Mouse (Mus musculus): Measurements from ENCODE around the gene Kcnk5. TPM values are rescaled to one million over a fixed set of nuclear protein-coding genes. Genes with fewer than 3 reads are reported as not detected.

Kcnk5 gene
- total RNA-seq (2014; fragmentation: Nextera tagmentation) = 2.0 TPM in 1 of 2 replicates, not detected in the other
- total RNA-seq (2017) = 3.1 and 4.2 TPM in 2 replicates

DNA sequence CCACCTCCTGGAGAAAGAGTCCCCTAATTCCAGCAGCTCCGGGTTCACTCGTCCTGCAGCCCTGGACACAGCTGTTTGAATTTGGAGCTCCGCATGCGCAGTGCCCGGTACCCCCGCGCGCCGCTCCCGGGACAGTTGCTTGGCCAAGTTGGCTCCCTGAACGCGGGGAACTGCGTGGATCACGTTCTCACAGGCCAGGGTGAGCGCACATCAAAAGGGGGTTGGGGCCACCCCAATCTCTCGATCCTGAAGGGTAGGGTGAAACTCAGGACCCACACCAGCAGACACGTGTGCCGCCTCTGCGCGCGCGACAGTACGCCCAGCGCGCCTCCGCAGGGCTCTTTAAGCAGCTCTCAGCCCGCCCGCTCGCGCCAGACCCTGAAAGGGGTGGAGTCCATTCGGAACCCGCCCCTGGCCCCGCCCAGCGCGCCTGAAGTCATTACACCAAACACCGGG, at the start of gene Kcnk5:
Gene Kcnk5, minus strand, starts transcription at position 344 of the 456 bp plus-strand sequence.
- peak; percentile 90 for ATAC-seq (replicated peaks; ENCODE audit: poor library complexity, severe bottlenecking)

DNA sequence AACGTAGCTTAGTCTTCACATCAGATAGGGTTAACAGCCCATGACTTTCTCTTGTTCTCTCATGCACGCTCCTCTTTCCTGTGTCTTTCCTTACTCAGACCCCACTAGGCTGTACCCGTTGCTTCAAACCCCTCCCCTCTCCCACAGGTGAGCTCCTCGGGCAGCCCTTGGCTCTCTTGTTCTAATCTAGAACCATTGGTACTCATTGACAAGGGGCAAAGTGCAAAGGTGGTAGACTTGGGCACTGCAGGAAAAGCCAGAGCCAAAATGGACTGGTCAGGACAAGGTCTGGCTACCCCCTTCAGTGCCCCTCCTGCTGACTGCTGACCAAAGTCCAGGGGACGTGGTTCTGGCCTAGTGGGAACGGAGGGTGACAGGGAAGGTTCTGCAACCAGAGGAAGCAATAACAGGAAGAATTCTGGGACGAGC, 48.5 kb upstream of the Kcnk5 start:
- no peak for ATAC-seq (replicated peaks; ENCODE audit: poor library complexity, severe bottlenecking)

- ATAC-seq (replicated peaks; ENCODE audit: poor library complexity, severe bottlenecking) = no peak
Observed at GRCm38 (mm10) chr14:20229437-20229836, 47.8 kb upstream of the Kcnk5 start.

GRCm38 (mm10) chr14:20228336-20228735, 46.7 kb upstream of the Kcnk5 start:
- no peak for ATAC-seq (replicated peaks; ENCODE audit: poor library complexity, severe bottlenecking)

DNA sequence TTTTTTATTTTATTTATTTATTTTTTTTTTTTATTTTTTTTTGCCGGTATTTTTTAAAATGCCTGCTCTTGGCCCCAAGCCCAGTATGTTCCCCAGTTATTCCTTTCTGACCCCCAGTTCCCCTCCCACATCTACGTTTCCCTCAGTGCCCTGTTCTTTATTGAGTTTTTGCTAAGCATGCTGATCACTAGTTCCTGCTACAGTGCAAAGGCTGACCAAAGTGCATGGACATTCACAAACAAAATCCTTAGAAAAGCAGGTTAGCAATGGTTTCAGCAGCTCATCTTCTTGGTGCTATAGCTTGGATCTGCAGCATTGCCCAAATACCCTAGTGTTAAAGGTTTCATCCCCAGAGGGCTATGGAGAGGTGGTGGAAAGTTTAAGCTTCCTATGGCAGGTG, 45.4 kb upstream of the Kcnk5 start:
- ATAC-seq (replicated peaks; ENCODE audit: poor library complexity, severe bottlenecking) = no peak

DNA sequence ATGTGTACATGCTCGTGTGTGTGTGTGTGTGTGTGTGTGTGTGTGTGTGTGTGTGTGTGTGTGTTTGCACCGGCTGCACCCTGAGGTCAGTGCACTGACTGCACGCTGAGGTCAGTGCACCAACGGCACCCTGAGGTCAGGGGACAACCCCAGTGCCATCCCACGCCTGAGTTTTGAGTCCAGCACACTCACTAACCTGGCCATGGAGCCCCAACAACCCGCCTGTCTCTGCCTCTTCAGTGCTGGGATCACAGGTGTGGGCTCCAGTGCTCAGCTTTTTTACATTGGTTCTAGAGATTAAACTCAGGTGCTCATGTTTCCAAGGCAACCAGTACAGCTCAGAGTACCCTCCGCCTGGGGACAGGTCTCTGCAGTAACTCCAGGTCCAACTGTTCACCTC, 44.9 kb upstream of the Kcnk5 start:
- no peak for ATAC-seq (replicated peaks; ENCODE audit: poor library complexity, severe bottlenecking)

GRCm38 (mm10) chr14:20225525-20225924, 43.9 kb upstream of the Kcnk5 start:
- no peak for ATAC-seq (replicated peaks; ENCODE audit: poor library complexity, severe bottlenecking)

DNA sequence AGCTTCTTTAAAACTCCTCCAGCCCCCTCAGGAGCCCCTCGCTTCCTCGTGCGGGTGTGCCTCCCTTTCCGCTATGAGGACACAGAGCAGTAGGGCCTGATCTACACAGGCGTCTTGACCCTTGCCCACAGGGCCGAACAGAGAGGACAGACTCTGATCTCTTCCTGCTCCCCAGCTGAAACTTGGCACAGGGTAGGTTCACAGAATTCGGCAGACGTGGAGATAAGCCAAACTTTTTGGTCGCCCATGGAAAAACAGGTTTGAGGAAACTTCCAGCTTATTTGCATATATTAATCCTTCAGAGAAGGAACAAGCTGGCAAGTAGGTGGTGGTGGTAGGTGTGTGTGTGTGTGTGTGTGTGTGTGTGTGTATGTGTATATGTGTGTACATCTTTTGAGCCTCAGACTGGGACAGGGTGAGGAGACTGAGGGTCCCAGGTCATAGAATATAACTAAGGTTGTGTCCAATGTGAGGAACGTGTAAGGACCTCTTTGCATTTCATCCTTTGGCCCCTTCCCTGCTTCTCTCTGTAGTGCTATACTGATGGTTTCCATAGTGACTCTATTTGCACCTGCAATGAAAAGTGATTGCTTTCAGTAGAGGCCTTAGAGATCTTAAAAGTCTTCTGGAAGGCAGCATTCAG, 43.1 kb upstream of the Kcnk5 start:
- ATAC-seq (replicated peaks; ENCODE audit: poor library complexity, severe bottlenecking) = no peak

- no peak for ATAC-seq (replicated peaks; ENCODE audit: poor library complexity, severe bottlenecking)
Observed at GRCm38 (mm10) chr14:20224163-20224562, 42.6 kb upstream of the Kcnk5 start.

DNA sequence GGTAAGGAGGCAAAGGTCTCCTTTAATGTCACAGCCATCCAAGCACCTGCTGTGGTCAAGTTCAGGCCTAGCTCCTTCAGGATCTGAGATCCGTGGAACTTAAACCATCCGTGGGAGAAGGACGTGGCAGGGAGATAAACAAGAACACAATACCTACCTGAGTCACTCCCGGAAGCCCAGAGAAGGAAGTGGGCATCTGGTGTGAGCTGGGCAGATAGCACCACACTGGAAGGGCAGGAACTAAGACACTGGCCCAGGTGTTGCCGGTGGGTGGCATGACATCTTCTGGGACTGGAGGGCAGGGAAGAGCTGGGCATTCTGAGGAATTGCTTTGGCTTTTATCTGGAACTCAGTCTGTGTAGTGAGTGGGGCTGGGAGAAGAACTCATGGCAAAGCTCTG, 41.6 kb upstream of the Kcnk5 start:
- ATAC-seq (replicated peaks; ENCODE audit: poor library complexity, severe bottlenecking) = no peak

DNA sequence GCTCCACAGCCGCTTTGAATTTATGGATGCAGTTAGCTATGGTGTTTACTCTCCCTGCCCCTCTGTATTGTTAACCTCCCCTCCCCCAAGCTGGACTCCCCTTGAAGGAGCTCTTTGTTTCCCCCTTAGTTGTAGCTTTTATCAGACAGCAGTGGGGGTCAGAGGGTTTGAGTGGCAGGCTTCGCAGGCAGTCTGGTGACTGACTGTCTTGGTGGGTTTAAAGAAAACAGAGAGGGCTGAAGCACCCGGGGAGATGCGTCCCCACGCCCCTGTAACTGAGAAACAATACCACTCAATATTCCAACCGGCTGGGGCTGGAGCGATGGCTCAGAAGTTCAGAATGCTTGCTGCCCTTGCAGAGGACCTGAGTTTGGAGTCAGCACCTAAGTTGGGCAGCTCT, 39.5 kb upstream of the Kcnk5 start:
- no peak for ATAC-seq (replicated peaks; ENCODE audit: poor library complexity, severe bottlenecking)

DNA sequence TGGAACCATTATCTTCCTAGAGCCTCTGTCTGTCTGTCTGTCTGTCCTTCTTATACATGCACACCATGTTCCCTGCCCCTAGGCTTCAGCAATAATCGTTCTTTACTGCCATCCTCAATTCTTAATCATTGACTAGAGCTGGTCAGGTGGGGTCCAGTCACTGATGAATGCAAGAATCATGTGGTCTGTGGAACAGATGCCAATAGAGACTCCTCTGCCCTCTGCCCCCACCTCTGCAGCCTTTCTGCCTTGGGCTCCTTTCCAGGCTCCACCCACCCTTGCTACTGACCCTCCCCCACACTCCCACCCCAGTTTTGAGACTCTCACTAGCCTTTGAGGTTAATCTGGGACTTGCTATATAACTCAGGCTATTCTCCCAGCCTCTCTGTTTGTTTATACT, 38.2 kb upstream of the Kcnk5 start:
- ATAC-seq (replicated peaks; ENCODE audit: poor library complexity, severe bottlenecking) = no peak

- 0 out of 2 replicates have a peak, but pooled peaks have one; percentile 10 for ATAC-seq (replicated peaks; ENCODE audit: poor library complexity, severe bottlenecking)
Observed at GRCm38 (mm10) chr14:20217299-20217864, 35.8 kb upstream of the Kcnk5 start.

- ATAC-seq (replicated peaks; ENCODE audit: poor library complexity, severe bottlenecking) = no peak
Observed at GRCm38 (mm10) chr14:20216561-20217298, 35.1 kb upstream of the Kcnk5 start.

DNA sequence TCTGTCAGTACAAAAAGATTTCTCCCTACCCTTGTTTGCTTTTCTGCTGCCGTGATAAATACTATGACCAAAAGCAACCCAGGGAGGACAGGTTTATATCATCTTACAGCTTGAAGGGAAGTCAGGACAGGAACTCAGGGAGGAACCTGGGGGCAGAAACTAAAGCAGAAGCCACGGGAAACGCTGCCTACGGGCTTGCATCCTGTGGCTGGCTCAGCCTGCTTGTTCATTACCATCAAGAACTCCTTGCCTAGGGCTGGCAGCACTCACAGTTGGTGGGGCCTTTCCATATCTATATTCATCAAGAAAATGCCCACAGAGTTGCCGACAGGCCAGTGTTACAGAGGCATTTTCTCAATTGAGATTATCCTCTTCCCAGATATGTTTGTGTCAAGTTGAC, 34.2 kb upstream of the Kcnk5 start:
- peak; percentile 27; the same call in 1 of the 2 replicates for ATAC-seq (replicated peaks; ENCODE audit: poor library complexity, severe bottlenecking)

- ATAC-seq (replicated peaks; ENCODE audit: poor library complexity, severe bottlenecking) = peak; percentile 68
Observed at GRCm38 (mm10) chr14:20214125-20214524, 32.5 kb upstream of the Kcnk5 start.

DNA sequence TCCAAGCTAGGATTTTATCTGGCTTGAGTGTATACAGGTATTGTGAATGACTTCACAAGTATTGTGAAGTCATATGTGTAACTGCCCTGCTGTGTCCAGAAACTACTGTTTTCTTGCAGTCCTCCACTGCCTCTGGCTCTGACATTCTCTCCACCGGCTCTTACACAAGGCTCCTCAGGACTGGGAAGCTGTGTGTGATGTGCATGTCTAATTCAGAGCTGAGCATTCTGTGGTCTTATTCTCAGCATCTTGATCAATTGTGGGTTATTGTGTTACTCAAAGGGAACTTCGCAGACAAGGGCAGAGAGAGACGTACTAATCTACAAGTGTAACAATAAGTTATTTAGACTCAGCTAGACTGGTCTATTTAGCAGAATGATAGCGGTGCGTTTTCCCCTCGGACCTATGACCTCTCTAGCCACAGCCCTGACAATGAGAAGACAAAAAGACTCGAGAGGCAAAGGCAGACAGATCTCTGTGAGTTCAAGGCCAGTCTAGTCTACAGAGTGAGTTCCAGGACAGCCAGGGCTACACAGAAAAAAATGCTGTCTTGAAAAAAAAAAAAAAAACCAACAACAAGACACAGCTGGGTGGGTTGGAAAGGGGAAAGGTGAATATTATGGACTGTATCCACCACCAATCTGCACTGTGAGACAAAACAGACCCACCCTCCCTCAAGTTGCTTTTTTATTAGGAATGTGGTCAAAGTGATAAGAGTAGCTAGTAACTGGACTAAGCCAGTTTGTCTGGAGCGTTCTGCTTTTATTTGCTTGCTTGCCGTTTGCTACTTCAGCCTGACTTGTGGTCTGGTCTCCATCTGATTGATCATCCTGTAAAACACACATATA, 30.4 kb upstream of the Kcnk5 start:
- no peak for ATAC-seq (replicated peaks; ENCODE audit: poor library complexity, severe bottlenecking)

DNA sequence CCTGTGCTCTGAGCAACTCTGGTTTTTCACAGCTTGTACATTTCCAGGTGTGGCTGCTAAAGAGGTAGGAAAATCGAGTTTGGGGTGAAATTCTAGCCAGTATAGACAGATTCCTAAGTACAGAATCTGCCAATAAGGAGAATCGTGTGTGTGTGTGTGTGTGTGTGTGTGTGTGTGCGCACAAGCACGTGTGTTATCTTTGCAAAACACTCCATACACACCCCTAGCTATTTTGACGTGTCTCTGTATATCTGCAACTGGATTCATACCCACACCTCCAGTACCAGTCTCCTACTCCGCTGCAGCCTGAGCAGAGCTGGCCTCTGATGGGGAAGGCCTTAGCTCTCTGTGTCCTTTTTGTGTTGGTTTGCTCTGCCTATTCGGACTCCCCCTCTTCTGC, 28.3 kb upstream of the Kcnk5 start:
- no peak for ATAC-seq (replicated peaks; ENCODE audit: poor library complexity, severe bottlenecking)

DNA sequence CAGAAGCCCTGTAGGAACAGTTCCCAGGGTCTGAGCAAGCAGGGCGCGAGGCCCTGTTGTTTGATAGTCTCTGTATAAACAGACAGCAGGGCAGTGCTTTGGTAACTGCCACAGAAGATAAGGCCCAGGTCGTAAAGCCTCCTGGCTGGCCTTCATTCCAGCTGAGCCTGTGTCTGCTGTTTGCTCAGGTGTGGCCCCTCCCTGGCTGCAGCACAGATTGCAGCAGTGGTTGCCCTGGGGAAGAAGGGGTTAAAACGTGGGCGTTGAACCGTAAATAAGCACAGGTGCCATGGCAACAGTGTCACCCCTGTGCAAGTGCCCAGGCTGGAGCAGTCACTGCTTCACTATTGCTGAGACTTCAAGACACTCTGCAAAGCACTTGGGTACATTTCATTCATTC, 26.8 kb upstream of the Kcnk5 start:
- no peak for ATAC-seq (replicated peaks; ENCODE audit: poor library complexity, severe bottlenecking)

DNA sequence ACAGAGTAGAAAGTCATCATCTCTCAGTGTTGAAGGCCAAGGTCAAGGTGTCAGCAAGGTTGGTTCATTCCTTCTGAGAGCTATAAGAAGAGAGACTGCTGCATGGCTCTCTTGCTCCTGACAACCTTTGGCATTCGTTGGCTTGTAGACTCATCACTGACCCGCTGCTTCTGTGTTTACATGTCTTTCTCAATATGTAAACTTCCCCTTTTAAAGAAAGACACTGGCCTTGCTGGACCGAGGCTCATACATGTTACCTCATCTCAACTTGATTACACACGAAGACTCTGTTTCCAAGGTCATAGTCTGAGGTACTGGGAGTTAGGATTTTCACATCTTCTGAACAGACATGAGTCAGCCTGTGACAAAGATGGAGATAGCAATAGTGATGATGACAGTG, 24.1 kb upstream of the Kcnk5 start:
- ATAC-seq (replicated peaks; ENCODE audit: poor library complexity, severe bottlenecking) = no peak; the same call in 1 of the 2 replicates
